Mouse (Mus musculus) liver, embryonic 11.5 days (tissue): Measurements from ENCODE around the gene Flg. TPM values are rescaled to one million over a fixed set of nuclear protein-coding genes. Genes with fewer than 3 reads are reported as not detected.

Experiments
- ATAC-seq: fragments of 200-750 bp; cut with Nextera tagmentation; replicated peaks from 2 replicates; pipeline ENCODE4 v1.8.0; 2017; ENCODE audit warnings: moderate number of reproducible peaks, mild to moderate bottlenecking, moderate TSS enrichment, moderate library complexity; ENCODE audit not compliant: low FRiP score
- DNase-seq: peaks from one replicate; pipeline ENCODE4 v3.0.0-alpha.2; 2017; ENCODE audit warnings: low spot score
- H3K27ac ChIP-seq: fragments of 300-500 bp; sonication (generic); 2 replicates; pipeline ENCODE4 v1.5.1; 2014; ENCODE audit warnings: mild to moderate bottlenecking, low read depth, low read length, control low read depth
- H3K27me3 ChIP-seq: fragments of 300-500 bp; sonication (generic); replicated peaks from 2 replicates; pipeline ENCODE4 v1.6.1; 2014; ENCODE audit warnings: low read length, mixed read lengths; ENCODE audit not compliant: control insufficient read depth, insufficient read depth
- H3K36me3 ChIP-seq: fragments of 300-500 bp; sonication (generic); 2 replicates; pipeline ENCODE4 v1.6.1; 2014; ENCODE audit warnings: mild to moderate bottlenecking, low read length, moderate library complexity, mixed read lengths; ENCODE audit not compliant: control insufficient read depth, insufficient read depth
- H3K4me1 ChIP-seq: fragments of 300-500 bp; sonication (generic); replicated peaks from 2 replicates; pipeline ENCODE4 v1.6.1; 2014; ENCODE audit warnings: low read length, mixed read lengths; ENCODE audit not compliant: control insufficient read depth, insufficient read depth
- H3K4me2 ChIP-seq: fragments of 300-500 bp; sonication (generic); 2 replicates; pipeline ENCODE4 v1.6.1; 2014; ENCODE audit warnings: mild to moderate bottlenecking, control low read depth, moderate library complexity
- H3K4me3 ChIP-seq: fragments of 300-500 bp; sonication (generic); 2 replicates; pipeline ENCODE4 v1.5.1; 2014; ENCODE audit warnings: low read depth, low read length, control low read depth
- H3K9ac ChIP-seq: fragments of 300-500 bp; sonication (generic); 2 replicates; pipeline ENCODE4 v1.6.1; 2014; ENCODE audit warnings: low read depth, low read length, control low read depth
- H3K9me3 ChIP-seq: fragments of 300-500 bp; sonication (generic); 2 replicates; pipeline ENCODE4 v1.6.1; 2016; ENCODE audit warnings: low read length, inconsistent platforms, mixed read lengths; ENCODE audit not compliant: control insufficient read depth
- WGBS: fragments of 180-500 bp; shearing (Covaris S2); extraction: QIAGEN DNeasy Blood & Tissue Kit; methylation state at CpG from one replicate; pipeline ENCODE4 v1.1.7; 2014; 5-methylcytosine and 5-hydroxymethylcytosine counted together
- polyA plus RNA-seq: library from polyadenylated mRNA; unstranded; fragments of >200 nt; fragmentation: Nextera tagmentation; extraction: Ambion mirVana; gene quantifications from 2 replicates; pipeline ENCODE4 v1.2.1, GENCODE M21; 2014

The Flg gene
- polyA plus RNA-seq, 1 experiment from 2014 or later: not detected

DNA sequence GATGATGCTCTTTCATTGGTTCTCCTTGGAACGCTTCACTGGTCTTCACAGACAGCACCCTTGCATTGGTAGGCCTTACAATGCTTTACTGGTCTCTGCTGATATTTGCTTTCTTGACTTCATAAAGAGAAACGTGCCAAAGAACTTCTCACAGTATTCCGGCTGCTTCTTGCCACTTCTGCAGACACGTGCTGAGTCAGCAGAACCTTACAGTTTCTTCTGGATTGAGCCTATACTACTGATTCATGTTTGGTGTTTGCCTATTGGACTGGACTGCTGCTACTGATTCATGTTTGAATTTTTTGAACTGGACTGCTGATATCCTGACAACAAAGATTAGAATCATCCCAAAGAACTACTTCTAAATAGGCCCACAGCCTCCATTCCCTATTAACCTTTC is 66.7 kb downstream of the Flg start:
- WGBS: 85% methylated on average over 4 of the region's 4 CpGs
- no peaks in the 10 kb centered on the region for H3K27me3 ChIP-seq
- no peak overlapping the region for H3K4me3 ChIP-seq
- H3K9me3 ChIP-seq: no peaks in the 10 kb centered on the region
- no peak overlapping the region for H3K4me2 ChIP-seq
- H3K27ac ChIP-seq: no peak overlapping the region
- ATAC-seq: no peak
- H3K4me1 ChIP-seq: no peaks in the 10 kb centered on the region
- DNase-seq: no peak
- H3K36me3 ChIP-seq: no peaks in the 10 kb centered on the region
- no peak overlapping the region for H3K9ac ChIP-seq

Other genes starting within 250 kb of the Flg start
- not detected in 2 replicates for gene Gm4858, start 204.7 kb upstream of the Flg start, polyA plus RNA-seq
- gene Crnn, start 128.7 kb upstream of the Flg start, polyA plus RNA-seq: not detected in 2 replicates
- gene Flg2, start 76.2 kb upstream of the Flg start, polyA plus RNA-seq: not detected in 2 replicates
- not detected in 2 replicates for gene Hrnr, start 46.2 kb downstream of the Flg start, polyA plus RNA-seq
- not detected in 2 replicates for gene Rptn, start 120.2 kb downstream of the Flg start, polyA plus RNA-seq
- 0.11 and 0.53 TPM in 2 replicates for gene Tchh, start 168.8 kb downstream of the Flg start, polyA plus RNA-seq
- gene Tchhl1, start 195.2 kb downstream of the Flg start, polyA plus RNA-seq: not detected in 2 replicates
- 202 and 245 TPM in 2 replicates for gene S100a11, start 247.0 kb downstream of the Flg start, polyA plus RNA-seq